Mouse (Mus musculus) erythroblast, embryonic 14.5 days (primary cell): ENCODE data around the gene Actr2.

ENCODE experiments used
- GATA1 ChIP-seq: IDR thresholded peaks from 2 replicates; pipeline ENCODE4 v1.6.1; 2012; ENCODE audit warnings: low read length, inconsistent platforms, mixed read lengths
- TAL1 ChIP-seq: IDR thresholded peaks from 3 replicates; pipeline ENCODE4 v1.6.1; 2012; ENCODE audit warnings: low read length, inconsistent platforms, mixed read lengths

DNA sequence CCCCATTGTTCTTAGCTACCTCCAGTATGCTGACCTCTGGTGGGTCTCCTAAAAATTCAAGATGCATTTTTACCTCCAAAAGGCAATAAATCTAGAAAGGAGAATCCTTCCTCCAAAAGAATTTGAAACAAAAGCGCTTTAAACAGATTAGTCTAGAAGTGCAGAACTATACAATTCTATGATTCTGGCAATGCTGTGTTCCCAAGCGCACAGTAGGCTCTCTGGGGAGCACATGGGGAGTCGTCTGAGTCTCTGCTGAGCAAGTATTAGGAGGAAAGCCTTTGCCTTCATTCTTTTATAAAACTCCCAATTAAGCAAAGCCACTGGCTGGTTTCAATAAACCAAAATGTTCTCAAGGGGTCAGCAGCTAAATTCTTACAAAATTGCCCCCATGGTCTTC is 58.8 kb downstream of the Actr2 start:
- TF ChIP-seq GATA1, result no peak
- no peak for TF ChIP-seq TAL1
